Mouse (Mus musculus): ENCODE measurements at regions not wholly inside any gene's neighbourhood (a gene's known extent, or its start where the extent isn't known, plus 50 kb on each side); places are given as distances from the start of the nearest gene placed in this dataset.

DNA sequence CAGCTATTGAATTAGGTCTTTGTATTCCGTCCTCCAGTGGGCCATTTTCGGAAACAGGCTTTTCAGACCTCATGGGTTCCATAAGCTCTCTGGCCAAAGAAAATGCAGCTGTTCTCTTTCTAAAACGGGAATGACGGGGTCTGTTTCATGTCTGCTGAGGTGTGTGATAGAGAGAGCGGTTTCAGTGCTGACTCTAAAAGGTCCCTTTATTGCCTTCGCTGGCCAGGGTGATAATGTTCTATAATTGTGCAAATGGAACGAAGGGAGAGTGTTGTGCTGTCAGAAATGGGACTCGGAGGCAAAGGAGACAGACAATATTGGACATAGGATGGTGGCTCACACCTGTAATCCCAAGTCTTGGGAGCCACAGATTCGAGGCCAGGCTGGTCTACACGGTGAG lies 53.5 kb upstream of the Osbpl8 start:
- DNase-seq, result no peak

DNA sequence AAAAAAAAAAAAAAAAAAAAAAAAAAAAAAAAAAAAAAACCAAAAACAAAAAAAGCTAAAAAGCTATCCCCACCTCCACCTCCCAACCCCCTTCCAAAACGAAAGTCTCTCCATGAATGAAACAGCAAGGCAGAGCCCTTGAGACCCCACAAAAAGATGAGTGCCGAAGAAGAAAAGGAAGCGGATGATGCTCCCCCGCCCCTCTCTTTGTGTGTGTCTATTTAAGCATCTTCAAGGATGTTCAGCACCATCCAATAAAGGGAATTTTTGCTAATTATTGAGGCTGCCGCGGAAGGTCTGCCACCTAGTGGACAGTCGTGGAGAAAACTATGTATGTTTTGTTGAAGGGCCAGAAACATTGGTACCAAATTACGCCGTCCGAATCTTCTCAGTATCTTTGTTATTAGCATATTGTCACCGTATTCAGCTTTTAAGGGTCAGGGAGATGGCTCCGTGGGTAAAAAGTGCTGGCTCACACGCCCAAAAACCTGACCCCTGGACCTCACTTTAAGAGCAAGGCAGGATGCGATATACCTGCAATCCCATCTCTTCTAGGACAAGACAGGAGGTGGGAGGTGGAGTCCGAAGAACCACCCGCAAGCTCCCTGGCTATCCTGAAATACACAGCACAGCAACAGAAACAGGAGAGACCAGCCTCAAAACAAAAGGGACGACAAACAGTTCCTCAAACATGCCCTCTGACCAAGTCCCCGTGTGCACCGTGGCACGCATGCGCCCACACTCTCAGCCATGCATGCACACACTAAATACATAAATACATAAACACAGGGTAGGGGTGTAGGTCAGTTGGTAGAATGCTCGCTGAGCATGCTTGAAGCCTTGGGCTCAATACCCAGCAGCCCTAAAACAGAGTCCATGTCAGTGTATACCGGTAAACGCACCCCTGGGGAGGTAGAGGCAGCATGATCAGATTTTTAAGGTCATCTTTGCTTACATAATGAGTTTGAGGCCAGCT lies 55.6 kb upstream of the Osbpl8 start:
- no peak for DNase-seq

DNA sequence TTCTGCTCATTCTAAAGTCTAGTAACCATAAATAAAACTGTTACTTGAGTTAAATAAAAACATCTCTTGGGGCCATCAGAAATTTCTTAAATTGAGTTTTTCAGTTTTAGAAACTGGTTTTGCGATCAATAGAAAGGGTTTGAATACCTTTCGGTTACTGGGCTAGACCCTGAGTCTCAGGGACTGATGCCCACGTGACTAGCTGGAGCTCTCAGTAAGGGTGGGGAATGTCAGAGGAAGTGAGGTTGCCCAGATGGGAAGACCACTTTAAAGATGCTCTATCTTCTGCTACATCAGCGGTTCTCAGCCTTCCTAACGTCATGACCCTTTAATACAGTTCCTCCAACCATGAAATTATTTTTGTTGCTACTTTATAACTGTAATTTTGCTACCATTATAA lies 56.7 kb upstream of the Osbpl8 start:
- DNase-seq, result no peak

DNA sequence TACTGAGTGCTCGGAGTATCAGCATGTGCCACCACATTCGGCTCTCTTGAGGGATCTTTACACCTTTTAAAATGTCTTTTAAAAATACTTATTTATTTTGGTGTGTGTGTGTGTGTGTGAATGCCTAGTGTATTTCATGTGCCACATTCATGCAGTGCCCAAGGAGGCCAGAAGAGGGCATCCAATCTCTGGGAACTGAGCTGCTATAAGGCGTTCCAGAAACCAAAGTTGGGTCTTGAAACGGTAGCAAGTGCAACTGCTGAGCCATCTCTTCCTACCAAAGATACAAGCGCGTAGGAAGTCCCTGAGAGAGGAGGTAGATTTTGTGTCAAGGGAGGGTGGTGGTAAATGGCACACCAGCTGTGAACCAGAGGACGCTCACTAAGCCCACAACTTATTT lies 57.2 kb upstream of the Osbpl8 start:
- no peak for DNase-seq

DNA sequence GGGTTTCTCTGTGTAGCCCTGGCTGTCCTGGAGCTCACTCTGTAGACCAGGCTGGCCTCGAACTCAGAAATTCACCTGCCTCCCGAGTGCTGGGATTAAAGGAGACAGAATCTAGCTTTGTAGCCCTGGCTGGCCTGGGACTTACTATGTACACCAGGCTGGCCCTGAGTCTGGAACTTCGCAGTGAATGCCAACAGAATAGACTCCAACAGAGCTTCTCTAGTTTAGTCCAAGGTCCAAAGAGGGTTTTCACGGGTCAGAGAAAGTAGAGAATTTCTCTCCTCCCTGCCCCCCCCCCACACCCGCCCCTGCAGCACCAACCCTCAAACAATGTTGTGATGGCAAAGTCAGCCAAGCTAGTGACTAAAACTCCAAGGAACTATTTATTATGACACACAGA lies 58.1 kb upstream of the Osbpl8 start:
- DNase-seq, result no peak

DNA sequence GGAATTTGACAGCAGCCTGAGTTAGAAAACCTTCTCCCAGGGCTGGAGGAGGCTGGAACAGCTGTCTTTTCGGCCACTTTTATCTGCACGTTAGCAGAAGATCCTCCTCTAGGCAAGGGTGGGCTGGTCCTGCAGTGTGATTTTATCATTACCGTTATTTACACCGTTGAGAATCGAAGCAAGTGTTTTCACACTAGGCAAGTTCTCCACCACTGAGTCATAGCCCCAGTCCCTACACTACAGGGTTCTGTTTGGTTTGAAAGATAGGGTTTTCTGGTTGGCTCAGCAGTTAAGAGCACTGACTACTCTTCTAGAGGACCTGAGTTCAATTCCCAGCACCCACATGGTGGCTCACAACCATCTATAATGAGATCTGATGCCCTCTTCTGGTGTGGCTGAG lies 58.9 kb upstream of the Osbpl8 start:
- DNase-seq, result no peak

DNA sequence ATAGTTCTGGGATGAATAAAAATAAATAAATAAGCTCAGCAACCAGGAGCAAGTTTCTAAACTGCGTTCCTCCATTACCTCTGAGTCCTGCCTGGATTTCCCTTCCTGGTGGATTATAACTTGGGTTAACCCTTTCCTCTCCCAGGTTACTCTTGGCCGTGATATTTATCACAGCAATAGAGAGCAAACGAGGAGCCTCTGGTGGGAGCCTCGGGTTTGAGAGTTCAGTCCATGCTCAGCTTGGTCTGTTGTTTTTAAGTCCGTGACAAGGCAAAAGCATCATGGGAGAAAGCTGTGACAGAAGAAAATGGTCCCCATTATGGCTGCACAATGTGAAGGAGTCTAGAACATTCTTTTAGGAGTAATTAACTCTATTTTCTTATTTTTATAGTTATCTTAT lies 61.0 kb upstream of the Osbpl8 start:
- DNase-seq, result no peak

DNA sequence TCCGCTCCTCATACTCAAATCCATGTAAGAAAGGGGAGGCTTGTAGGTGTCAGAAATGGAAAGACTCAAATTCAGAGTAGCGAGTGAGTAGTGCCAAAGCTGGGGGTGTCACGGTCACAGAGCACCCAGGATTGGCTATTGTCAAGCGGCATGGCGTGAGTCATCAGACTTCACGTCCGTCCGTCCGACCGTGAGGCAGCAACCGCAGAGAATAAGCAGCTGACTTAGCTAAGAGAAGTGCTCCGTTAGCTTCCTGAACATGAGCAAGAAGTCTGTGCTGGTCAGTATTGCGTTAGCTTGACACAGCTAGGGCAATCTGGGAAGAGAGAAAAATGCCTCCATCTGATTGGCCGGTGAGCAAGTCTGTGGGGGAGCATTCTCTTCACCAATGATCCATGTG lies 61.5 kb upstream of the Osbpl8 start:
- DNase-seq, result peak; percentile 41

DNA sequence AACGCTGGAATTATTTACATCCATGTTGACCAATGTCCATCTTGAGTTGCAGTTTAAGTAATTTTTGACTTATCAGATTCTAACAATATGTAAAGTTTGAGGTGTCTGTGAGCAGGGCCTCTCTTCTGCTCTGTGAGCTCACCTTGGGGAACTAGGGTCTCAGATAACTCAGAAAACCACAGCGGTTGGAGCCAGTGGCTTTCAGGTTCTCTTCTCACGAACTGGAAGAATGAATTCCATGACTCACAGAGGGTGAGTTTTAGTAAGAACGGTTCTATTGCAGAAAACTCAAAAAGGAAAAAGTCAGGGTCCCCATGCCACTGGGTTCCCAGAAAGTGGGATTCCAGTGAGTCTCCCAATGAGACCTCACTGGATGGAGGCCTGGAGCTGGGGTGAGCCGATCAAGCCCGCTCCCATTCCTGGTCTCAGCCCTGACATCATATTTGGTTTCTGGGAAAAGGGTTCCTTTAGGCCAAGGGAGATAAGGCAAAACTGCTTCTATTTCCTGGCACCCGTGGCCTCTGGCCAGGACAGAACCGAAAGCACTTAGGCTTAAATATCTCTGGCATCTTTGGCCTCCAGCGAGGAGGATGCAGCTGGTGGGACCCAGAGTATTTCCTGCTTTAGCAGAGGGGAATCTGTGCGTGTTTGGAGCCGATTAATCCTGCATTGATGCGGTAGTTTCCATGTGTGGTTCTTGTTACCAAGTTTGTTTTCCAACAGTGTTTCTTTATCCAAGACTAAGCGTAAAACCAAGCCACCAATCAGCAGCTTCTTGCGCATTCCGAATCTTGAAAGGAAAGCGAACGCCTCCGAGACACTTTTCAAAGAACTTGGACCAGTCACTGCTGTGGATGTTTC lies 62.4 kb upstream of the Osbpl8 start:
- DNase-seq, result peak; percentile 34

DNA sequence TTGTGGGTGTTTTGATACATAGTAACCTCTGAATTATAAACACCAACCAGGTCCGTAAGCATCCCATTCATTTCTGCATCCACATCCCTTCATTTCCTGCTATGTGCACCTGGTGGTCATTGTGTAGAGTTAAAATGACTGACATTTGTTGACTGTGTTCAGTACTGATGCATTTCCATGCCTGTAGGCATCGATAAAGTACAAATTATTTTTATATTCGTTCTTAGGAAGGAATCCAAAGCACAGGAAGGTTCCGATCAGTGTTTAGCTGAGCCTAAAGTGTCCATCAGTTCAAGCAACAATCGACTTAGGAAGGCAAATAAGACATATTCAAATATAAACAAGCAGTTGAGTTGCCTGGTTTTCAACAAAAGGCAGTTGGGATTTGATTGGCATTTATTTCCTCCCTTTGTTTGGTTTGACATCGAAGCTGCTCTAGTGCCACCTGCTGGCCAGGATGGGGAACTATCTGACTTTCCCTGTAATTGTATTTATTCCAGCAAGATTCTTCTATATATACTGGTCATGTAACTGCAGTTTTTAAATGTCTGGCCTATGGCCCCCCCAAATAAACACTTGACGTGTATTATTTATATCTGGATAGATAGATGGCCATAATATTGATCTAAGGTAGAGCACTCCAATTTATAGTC lies 64.6 kb upstream of the Osbpl8 start:
- peak; percentile 46 for DNase-seq

DNA sequence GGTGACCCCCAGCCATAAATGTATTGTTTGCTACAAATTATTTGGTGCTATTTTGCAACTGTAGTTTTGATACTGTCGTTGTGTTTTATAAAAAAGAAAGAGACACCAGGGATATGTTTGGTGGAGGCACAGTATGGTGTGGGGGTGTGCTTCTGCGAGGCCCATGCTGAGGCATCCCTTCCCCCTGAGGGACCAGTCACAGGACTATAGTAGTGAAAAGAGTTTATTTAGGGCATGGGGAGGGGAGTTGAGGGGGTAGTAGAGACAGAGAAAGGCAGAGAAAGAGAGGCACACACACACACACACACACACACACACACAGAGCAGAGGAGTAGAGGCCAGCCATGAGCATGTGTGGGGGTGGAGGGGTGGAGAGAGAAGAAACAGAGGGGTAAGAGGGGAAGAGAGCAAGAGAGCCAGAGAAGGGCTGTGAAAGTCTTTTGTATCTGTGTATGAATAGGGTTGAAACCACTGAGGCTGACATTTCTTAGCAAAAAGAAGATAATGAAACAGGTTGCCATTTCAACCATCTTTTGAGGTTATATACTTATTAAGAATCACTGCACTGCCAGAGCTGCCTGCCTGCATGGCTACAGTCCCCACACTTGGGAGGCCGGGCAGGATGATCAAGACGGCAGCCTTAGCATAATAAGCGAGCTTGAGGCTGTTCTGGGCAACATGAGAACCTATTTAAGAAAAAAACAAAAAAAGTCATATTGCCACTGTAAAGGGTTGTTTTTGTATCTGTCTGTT lies 65.3 kb upstream of the Osbpl8 start:
- no peak for DNase-seq

DNA sequence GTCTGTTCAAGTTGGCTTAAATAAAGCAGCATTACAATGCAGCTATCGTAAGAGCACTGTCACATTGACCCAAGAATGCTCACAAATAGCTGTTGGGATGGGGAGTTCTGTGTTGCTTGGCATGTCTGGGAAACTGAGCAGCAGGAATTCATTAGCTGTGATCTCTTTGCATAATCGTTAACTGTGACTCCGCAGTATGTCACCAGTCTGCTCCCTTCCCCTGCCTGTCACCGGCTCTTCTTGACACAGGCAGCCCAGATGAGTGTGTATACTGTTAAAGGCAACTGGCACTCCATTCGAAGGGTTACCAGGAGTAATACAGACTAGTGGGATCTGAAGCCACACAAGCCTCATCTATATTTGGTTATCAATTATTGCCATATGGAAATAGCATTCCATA lies 67.3 kb upstream of the Osbpl8 start:
- DNase-seq, result no peak

DNA sequence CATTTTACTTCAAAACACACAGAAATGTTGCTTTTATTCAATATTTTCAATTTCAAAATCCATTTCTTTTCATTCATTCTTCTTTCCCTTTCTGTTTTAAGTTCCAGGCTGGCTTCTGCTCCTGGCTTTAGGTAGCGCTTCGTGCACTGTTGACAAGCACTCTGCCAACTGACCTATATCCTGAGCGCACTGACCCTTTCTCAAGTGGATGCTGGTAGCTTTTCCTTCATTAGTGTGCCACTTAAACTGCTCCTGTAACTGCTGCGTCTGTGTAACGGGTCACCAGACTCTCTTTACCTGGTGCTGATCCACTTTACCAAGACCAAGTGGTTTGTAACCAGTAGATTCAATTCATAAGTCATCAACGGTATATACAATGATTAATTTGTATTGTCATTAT lies 67.7 kb upstream of the Osbpl8 start:
- no peak for DNase-seq

DNA sequence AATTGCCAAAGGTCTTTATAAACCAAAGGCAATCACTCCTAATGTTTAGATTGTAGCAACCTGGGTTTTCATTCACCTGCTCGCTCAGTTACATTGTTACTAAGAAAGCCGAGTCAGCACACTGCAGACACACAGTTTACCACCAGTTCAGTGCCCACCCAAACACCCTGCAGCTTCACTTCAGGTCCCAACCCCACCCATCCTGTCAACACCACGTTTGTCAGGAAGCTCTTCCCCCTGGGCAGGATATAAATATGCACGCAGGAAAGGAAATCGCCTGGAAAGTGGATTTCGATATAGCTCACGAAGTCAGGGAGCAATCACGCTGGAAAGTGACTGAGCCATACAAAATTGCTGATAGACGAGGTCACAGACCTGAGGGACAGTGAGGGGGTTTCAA lies 70.1 kb upstream of the Osbpl8 start:
- DNase-seq, result no peak

DNA sequence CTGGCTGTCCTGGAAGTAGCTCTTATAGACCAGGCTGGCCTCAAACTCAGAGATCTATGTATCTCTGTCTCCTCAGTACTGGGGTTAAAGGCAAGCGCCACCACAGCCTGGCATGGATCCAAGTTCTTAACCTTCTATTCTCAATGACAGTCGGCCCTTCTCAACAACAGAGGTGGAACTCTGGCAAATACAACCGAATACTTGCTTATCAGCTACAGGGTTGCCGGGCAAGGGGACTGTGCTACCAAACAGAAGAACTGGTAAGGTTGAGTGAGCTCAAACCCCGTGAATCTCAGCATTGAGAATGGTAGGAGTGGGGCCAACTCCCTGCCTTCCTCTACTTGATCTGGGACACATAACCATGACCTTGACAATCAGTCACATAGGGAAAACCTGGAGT lies 75.2 kb upstream of the Osbpl8 start:
- peak; percentile 47 for DNase-seq

DNA sequence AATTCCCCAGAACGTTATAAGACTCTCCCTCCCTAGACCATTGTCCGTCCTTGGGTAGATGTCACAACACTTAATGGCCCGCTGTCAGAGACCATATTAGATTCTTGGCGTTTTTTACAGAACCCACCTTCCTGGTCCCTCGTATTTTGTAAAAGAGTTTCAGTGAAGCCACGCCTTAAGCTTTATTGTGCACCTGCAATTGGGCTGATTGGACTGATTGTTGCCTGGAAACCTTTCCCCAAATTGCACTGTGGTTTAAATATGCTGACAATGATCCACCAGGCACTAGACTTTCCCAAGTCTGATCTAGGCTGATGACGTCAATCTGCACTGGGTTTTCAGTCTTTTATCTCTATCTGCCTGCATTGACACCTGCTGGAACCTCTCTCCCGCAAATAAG lies 75.6 kb upstream of the Zdhhc17 start:
- no peak for DNase-seq

DNA sequence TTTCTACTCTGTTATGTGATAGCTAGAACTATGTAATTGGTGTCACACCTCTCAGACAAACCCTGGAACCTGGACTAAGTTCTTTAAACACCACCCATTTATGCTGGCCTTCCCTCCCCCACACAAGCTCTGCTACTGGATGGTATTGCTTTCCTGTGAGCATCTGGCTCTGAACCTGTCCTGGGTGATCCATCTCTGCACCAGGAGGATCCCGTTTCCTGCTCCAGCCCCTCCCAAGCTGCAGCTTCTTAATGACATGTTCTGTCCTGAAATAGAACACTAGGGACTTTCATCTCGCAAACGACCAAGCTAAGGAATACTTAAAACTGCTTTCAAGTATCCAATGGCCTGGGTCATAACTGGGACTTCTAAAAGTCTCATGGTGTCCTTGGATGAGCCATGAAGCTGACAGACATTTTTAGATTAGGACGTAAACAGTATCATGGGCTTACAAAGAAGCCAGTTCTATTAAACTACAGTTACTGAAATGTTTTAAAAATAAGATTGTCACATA lies 74.4 kb upstream of the Zdhhc17 start:
- DNase-seq, result no peak

DNA sequence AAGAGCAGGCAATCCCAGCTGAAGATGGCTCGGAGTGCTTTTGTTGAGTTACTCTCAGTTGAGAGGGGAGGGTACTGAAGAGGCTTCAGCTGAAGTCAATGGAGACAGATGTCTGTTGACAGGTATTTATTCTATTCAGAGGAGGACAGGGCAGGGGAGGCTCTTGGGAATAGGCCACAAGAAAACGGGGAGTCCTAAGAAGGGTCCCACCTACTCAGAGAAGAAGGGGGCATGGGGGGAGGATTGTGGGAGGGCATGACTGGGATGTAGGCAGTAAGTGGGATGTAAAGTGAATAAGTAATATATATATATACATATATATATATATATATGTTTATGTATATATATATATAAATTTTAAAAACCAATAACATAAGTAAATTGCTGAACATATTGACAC lies 73.9 kb upstream of the Zdhhc17 start:
- no peak for DNase-seq

DNA sequence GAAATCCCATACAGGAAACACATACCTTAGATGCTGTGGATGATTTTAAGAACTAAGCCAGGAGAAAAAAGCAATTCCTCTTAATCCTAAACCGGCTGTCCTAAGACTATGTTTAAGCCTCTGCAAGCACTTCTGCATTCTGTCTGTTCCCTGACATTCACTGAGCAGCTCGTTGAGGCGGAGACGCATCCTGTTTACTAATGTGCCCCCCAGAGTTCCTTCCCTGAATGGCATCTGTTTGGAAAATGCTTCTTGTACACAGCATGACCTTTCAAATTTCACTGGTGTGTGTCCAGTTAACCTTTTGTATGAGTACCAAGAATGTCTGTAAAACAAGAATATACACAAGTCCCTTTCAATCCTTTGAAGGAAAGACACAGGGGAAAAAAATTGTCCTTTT lies 73.4 kb upstream of the Zdhhc17 start:
- no peak for DNase-seq

DNA sequence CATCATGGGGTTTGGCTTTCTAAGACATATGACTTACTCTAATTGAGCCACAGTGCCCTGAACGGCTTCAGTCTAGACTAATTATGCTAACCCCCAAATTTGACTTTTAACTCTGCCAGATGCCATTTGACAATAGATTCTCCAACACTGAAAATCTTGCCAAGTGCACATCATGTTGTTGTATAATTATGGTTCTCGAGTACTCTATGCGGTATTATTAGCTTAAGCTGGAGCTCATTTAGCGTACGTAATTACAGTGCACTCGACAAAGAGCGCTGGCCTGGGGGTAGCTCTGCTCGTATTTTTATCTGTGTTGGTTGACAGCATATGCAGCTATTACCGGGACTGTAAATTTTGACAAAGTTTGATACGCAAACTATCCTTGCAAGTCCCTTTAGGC lies 70.4 kb upstream of the Zdhhc17 start:
- no peak for DNase-seq

DNA sequence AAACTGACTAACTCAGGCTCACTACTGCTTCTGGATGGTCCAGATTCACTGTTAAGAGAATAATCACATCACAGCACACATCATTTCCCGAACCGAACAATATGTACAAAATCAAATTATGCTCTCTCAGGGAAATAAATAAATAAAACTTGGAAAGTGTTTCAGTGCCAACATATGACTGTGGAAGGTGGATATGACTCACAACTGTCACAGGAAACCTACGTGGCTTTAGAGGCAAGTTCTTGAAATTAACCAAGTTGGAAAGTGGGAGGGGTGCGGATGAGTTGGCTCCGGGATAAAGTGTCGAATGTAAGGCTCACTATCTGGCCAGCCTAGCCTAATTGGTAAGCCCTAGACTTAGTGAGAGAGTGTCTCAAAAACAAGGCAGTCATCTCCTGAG lies 69.1 kb upstream of the Zdhhc17 start:
- DNase-seq, result no peak

DNA sequence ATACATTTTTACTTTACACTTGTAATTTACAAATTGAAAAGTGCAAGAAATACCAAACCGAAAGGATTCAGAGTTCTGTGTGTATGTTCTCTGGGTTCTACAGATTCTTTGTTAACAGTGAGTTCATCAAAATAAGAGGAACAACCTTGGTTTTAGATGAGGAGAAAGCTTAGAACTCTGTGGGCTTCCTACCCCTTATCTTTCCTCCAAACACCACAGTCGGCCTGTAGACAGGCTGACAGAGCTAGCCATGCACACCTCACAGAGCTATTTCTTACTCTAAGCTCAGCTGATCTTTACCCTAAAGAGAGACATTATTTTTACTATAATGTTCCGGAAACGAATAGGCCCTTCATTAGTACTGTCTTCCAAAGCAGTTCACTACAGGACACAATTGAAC lies 67.7 kb upstream of the Zdhhc17 start:
- no peak for DNase-seq

Measured in adrenal gland, adult 8-10 months (tissue).